Mouse (Mus musculus) spleen, adult 12 weeks (tissue): ENCODE measurements around the gene Scyl1.

Source experiments
- DNase-seq: peaks from one replicate; pipeline ENCODE4 v3.0.0; 2022; ENCODE audit warnings: low spot score

Gene Scyl1

DNA sequence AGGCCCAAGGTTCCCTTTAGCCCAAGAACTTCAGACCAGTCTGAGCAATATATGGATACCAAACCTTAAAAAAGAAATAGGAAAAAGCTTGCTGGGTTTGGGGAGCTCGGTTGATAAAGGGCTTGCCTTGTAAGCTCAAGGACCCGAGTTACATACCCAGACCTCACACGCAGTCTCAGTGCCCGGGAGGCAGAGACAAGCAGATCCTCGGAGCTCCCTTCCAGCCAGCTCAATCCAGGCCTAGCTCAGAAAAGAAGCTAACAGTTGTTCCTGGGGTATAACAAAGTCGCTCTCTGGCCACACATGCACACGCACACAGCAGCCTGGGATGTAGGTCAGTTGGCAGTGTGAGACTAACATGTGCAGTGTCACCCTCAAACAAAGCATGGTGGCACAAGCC lies 16.7 kb upstream of the Scyl1 start:
- DNase-seq: no peak

DNA sequence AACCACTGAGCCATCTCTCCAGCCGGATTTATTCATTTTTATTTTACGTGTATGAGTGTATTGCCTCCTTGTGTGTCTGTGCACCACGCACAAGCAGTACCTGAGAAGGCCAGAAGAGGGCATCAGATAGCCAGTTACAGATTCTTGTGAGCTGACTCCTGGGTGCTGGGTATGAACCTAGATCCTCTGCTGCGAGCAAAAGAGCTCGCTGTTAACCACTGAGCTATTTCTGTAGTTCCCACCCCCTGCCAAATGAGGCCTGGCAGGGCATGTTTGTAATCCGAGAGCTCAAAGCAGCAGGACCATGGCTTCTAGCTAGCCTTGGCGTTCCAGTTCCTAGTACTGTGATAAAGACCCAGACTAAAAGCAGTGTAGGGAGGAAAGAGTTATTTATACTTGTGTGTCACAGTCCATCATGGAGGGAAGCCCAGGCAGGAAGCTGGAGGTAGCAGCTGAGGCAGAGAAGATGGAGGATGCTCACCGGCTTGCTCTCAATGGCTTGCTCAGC lies 16.0 kb upstream of the Scyl1 start:
- DNase-seq: peak; percentile 82

DNA sequence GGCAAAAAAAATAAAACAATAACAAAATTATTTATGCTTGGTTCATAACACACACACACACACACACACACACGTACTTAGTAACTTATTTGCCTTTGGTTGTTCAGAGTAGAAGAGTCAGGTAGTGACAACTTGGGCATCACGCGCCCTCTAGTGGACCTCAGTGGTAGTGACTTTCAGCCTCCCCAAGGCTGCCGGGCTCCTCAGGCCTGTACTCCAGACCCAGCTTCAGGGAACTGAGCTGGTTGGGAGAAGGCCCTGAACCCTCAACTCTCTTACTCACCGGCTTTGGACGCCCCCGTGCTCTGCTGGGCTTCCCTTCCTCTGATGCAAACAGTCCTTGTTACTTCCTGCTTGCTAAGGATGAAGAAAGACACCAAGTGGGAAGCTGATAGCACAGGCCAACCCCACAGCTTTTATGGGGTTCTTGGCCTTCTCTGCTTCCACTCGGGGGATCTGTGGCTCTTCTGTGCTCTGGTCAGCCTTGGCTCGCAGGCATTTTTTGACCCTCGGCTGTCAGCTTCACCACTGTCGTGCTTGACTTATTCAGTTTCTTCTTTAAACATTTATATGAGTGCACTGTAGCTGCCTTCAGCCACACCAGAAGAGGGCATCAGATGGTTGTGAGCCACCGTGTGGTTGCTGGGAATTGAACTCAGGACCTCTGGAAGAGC lies 15.4 kb upstream of the Scyl1 start:
- DNase-seq: peak; percentile 83

DNA sequence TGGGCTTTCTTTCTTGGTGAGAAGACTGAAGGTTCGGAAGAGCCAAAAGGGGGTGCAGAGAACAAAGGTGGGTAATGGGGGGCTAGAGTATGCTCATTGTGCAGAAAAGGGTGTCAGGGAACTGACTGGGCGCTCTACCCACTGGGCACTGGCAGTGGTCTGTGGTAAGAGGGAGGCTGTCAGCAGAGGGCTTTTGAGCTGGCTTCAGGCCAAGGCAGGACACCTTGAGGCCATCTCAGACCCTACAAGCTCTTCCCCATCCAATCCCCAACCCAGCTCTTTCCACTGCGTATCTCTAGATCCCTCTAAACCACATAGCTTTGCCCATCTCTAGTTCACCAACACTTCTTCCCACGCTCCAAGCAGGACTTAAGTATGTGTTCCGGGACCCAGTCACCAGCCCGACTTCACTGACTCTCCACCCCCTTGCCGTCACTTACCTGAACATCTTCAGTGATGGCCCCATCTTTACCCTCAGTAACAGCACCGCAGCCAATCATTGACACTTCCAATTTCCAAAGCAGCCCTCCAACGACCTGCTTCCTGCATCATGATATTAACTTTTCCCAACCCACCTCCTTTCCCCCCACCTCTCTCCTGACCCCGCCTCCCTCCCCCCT lies 13.8 kb upstream of the Scyl1 start:
- no peak for DNase-seq

DNA sequence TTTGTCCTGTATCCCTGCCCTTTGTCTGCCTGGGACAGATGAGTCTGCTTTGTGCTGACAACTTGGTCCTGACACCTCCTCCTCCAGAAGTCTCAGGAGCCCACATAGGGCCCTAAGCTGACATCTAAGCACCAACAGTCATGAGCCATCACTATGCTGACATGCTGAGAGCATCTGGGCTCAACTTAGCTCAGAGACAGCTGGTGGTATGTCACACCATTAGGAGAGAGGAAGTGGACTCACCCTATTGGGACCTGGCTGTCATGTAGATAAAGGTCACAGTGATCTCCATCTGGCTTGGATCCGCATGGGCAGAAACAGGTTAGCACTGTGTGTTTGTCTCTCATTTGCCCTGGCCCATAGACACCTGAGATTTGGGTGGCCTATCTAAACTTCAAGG lies 10.9 kb upstream of the Scyl1 start:
- no peak for DNase-seq

DNA sequence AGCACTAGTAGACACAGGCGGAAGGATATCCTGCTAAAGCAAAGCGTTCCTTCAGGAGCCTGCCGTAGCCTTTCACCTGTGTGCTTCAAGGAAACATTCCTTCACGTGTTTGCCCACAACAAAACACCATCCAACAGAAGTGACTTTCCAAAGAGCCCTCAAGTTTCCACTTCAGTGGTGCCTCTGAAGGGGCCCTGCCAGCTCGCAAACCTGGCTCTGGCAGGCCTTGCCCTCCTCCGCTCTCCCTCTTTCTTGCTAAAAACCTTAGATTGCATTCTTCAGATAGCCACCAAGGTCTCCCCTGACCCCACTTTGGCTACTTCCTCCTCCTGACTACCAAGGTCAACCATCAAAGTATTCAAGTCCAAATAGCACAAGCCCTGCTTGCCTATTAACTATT lies 10.3 kb upstream of the Scyl1 start:
- DNase-seq: no peak

DNA sequence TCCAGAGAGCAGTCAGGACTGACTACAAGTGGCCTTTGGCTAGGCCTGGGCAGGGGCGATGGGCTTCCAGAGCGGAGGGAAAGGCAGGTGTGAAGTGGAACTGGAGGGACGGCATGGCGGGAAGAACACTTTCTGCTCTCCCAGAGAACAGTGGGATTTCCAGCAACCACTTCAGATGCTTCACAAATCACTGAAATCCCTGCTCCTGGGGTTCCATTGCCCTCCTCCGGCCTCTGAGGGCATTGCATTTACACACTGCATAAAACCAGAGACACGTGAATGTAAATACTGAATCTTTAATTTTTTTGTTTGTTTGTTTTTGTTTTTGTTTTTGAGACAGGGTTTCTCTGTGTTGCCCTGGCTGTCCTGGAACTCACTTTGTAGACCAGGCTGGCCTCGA lies 9.0 kb upstream of the Scyl1 start:
- DNase-seq: no peak

DNA sequence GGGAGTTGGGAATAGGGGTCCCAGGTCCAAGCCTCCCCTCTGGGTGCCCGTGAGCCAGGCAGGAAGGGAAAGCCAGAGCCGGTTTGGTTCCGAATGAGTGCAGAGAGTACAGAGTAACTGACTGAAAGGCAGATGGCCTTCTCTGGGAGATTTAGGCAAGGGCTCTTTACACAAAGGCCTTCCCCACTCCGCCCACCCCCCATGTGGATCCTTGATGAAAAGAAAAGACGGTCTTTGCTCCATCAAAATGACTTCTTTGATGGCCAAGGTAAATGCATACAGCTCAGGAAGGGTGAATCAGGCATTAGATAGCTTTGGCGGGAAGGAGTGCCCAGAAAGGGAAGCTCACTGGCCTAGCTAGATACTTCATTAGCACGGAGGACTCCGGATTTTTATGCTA lies 7.1 kb upstream of the Scyl1 start:
- no peak for DNase-seq

DNA sequence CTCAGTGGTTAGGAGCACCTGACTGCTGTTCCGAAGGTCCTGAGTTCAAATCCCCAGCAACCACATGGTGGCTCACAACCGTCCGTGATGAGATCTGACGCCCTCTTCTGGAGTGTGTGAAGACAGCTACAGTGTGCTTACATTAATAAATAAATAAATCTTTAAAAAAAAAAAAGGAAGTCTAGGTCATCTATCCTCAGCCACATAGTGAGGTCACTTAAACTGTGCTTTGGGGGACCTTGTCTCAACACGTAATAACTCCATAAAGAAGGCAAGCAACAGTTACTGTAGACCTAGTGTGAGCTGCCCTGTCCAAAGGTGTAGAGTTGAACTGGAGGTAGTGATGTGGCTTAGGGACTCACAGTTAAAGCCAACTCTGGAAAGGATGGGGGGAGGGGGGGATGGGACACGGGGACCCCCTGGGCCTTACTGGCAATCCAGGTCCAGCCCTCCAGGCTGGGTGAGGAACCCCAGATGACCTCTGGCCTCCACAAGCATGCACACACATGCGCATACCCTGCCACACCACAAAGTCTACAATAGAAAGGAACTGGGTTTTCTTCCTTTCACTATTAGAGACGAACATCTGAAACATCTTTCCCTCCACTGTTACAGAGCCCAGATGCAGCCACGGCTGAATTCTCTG lies 6.3 kb upstream of the Scyl1 start:
- DNase-seq: no peak

DNA sequence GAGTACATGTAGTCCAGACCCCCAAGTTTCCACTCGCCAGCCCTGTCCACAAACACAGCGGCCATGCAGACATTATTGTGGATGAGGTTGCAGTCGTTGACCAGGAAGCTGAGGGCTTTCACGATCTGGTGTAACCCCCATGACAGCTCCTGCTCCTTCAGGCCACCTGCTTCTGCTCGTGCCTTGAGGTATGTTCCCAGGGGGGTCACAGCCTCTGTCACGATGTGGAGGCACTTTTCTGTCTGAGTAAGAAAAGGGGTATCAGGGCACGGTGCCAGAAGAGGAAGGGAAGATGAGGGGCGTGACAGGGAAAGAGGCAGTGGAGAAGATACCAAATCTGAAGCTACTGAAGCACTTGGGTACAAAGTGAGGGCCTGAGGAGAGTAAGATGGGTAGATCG lies 908 bp downstream of the Scyl1 start:
- no peak for DNase-seq

DNA sequence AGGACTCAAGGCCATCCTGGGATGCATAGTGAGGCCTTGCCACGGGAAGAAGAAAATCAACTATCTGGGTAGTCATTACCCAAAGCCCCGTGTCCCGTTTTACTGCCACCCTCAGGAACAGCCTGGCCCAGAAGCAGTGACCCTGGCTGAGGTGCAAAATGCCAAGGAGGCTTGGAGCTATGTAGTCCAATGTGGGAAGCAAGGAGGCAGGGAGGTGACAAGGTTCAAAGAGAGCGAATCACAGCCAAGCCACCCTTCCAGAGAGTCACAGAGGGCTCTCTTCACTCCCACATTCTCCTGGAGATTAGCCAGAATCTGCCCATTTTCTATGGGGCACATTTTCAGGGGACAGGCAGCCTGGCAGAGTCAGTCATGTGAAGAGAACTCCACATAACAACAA lies 3.9 kb downstream of the Scyl1 start:
- no peak for DNase-seq

DNA sequence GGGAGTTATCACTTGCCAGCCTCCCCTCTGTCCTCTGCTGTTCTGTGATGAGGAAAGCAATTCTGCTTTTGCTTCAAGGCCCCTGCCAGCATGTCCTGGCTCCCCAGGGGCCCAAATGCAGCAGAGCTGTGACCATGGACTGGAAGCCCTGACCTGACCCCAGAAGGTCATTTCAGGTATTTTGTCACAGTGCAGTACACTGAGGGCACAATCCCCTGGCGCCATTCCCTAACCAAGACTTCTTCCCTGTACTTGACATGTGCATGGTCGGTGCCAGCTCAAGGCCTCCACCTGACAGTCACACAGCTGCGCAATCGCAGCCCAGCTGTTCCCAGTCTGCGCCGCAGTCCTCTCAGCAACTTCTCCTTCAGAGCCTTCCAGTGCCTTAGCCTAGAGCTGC lies 8.1 kb downstream of the Scyl1 start:
- DNase-seq: no peak

DNA sequence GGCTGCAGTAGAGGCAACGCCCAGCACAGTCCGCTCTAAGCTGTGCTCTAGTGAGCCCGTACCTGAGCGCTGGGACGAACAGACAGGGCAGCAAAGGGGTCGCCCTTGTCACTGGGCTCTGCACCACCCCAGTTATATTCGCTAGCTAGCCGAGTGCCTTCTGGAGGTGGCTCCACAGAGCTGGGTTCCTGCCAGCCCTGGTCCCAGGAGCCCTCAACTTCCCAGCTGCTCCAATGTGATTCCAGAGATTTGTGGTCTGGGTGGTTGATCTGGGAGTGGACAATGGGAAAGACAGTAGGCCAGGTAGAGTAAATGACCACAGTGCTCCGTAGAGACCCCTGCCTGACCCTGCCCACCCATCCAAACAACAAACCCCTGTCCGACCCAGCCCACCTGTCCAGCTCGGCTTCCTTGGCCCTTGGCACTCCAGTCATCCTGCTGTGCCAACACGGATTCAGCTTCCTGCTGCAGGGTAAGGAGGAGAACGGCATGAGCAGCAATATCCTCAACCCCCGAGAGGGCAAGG lies 12.3 kb downstream of the Scyl1 start:
- no peak for DNase-seq

DNA sequence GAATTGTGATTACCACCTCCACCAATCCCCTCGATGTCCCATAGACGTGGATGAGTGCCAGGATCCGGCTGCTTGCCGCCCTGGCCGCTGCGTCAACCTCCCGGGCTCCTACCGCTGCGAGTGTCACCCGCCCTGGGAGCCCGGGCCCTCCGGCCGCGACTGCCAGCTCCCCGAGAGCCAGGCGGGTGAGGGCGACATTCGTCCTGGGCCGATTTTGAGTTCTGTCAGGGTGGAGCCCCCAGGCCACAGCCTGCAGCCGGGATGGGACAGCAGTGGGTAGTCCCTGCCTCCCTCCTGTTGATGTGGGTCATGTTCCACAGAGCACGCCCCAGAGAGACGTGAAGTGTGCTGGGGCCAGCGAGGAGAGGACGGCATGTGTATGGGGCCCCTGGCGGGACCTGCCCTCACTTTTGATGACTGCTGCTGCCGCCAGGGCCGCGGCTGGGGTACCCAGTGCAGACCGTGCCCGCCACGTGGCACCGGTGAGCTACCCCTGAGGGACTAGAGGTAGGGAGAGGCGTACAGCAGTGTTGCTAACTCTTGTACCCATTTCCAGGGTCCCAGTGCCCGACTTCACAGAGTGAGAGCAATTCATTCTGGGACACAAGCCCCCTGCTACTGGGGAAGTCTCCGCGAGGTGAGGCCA lies 14.1 kb downstream of the Scyl1 start:
- no peak for DNase-seq

DNA sequence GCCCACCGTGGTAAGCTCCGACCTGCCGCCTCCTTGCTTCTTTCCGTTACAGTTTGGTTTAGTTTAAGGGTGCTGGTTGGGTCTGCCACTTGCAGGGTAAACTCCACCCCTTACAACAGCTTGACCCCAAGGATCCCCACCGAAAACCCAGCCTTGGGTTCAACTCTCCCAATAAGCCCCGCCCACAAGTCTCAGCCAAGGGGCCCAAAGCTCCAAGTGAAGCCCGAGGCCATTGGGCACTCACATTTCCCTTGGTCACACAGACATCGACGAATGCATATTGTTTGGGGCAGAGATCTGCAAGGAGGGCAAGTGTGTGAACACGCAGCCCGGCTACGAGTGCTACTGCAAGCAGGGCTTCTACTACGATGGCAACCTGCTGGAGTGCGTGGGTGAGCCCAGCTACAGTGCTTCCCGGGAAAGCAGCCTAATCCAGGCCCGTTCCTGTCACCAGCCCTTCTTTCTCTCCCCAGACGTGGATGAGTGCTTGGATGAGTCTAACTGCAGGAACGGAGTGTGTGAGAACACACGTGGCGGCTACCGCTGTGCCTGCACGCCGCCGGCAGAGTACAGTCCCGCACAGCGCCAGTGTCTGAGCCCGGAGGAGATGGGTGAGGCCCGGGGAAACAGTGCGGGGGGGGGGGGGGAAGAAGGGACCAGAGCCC lies 14.8 kb downstream of the Scyl1 start:
- DNase-seq: no peak

DNA sequence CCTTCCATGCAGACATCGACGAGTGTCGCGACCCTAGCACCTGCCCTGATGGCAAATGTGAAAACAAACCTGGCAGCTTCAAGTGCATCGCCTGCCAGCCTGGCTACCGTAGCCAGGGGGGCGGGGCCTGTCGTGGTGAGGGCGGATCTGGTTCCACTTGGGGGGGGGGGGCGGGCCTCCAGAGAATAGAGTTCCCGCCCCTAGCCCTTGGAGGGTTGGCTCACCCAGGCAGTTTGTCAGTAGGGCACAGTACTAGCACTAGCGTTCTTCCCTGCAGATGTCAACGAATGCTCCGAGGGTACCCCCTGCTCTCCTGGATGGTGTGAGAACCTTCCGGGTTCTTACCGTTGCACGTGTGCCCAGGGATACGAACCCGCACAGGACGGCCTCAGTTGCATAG lies 19.5 kb downstream of the Scyl1 start:
- no peak for DNase-seq

DNA sequence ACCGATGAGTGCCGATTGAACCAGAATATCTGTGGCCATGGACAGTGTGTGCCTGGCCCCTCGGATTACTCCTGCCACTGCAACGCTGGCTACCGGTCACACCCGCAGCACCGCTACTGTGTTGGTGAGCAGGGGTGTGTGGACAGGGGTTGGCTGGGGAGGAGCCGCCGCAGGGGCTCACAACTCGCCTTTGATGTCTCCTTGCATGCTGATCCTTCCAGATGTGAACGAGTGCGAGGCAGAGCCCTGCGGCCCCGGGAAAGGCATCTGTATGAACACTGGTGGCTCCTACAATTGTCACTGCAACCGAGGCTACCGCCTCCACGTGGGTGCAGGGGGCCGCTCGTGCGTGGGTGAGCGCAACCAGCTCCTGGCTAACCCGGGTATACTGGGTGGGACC lies 20.3 kb downstream of the Scyl1 start:
- no peak for DNase-seq

DNA sequence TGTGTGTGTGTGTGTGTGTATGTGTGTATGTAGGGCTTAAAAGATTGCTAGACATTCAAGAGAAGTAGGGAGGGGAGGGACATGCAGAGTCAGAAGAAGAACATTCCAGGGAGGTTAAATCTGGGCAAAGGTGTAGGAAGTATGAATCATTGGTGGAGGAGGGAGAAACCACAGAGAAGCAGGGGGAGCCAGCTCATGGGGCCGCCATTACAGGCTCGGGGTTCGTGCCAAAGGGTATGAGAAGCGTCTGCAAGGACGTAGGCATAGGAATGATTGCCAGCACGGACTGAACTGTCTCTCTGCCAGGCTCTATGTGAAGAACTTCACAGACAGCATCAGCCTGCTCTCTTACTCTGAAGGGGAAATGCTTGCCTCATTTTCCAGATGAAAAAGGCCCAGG lies 21.7 kb downstream of the Scyl1 start:
- DNase-seq: no peak

DNA sequence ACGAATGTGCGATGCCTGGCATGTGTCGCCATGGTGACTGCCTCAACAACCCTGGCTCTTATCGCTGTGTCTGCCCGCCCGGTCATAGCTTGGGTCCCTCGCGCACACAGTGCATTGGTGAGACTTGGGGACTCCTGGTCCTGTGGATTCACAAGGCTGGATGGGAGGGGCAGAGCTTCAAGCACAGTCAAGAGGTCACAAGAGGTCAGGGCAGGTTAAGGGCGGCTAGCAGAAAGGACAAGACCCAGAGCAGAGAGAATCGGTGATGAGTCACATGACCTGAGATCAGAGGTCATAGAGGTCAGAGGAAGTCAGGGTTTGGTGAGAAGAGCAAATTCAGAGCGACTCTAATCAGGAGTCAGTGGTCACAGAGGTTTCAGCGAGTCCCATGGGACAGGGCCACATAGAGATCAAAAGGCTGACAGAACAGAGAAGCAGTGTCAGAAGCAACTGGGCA lies 24.3 kb downstream of the Scyl1 start:
- DNase-seq: no peak

DNA sequence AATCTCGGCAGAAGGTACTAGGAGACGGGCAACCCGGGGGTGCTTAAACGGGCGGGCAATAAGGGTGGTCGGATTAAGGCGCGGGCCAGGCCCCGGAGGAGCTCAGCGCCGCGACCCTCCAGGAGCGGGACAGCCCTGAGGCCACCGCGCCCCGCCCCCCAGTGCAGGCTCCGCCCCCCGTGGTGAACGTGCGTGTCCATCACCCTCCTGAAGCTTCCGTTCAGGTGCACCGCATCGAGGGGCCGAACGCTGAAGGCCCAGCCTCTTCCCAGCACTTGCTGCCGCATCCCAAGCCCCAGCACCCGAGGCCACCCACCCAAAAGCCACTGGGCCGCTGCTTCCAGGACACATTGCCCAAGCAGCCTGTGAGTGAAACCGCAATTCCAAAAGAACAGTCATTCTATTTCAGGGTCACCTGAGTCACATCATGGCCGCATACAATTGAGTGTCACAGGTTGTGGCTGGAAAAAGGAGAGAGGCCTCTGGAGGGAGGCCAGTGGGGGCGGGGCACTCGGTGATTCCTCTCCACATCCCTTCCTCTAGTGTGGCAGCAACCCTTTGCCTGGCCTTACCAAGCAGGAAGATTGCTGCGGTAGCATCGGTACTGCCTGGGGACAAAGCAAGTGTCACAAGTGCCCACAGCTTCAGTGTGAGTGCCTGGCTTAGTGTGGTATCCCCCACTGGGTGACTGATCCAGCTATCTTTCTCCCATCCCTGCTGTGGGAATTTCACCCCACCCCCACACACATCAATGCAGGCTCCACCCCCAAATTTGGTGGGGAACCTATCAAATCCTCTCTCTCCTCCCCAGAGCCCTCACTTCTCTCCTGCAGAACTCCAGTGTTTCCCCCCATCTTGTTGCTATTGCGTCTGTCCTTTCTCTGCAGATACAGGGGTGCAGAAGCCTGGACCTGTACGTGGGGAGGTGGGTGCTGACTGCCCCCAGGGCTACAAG lies 25.2 kb downstream of the Scyl1 start:
- no peak for DNase-seq

DNA sequence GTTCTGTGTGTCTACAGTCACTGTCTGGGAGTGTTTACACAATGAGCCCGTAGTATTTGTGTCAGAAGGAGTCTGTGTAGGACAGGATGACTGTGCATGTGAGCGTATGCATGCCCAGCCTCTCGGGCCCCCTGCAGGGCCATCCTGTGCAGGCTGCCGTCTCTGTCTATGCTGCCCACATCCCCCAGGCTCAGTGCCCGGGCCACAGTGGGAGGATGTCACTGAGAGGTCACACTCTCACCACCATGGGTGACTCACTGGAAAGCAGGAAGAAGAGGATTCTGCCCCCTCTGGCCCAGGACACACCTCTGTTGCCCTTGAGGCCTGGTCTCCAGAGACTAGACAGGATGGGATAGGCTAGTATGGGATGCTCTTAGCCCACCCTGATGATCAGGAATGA lies 27.6 kb downstream of the Scyl1 start:
- no peak for DNase-seq
